Mouse (Mus musculus) brain, embryonic 14.5 days (tissue): ENCODE measurements around the gene Ccnl2. TPM values are rescaled to one million over a fixed set of nuclear protein-coding genes. Genes with fewer than 3 reads are reported as not detected.
A peak's percentile ranks its signal among the peaks of the same experiment; 100 is the strongest.

Experiments
- DNase-seq: peaks from one replicate; pipeline ENCODE4 v3.0.0-alpha.2; 2011; ENCODE audit warnings: low read depth
- CTCF ChIP-seq: fragments of 200-500 bp; IDR thresholded peaks from 2 replicates; pipeline ENCODE4 v1.5.1; 2012; ENCODE audit warnings: inconsistent platforms, mild to moderate bottlenecking, moderate library complexity, borderline replicate concordance; ENCODE audit not compliant: insufficient read depth, insufficient read length; ENCODE audit errors: extremely low read depth
- POLR2A ChIP-seq: fragments of 200-500 bp; IDR thresholded peaks from 2 replicates; pipeline ENCODE4 v1.6.1; 2012; ENCODE audit warnings: mild to moderate bottlenecking, inconsistent platforms, borderline replicate concordance; ENCODE audit not compliant: poor library complexity, insufficient read depth, insufficient read length, severe bottlenecking; ENCODE audit errors: extremely low read depth
- polyA plus RNA-seq: library from polyadenylated mRNA; depleted of rRNA; stranded (reverse); fragments of >200 nt; gene quantifications from 2 replicates; pipeline ENCODE4 v1.2.3, GENCODE M21; 2012

Ccnl2 gene
- polyA plus RNA-seq, 1 experiment = 161 TPM

DNA sequence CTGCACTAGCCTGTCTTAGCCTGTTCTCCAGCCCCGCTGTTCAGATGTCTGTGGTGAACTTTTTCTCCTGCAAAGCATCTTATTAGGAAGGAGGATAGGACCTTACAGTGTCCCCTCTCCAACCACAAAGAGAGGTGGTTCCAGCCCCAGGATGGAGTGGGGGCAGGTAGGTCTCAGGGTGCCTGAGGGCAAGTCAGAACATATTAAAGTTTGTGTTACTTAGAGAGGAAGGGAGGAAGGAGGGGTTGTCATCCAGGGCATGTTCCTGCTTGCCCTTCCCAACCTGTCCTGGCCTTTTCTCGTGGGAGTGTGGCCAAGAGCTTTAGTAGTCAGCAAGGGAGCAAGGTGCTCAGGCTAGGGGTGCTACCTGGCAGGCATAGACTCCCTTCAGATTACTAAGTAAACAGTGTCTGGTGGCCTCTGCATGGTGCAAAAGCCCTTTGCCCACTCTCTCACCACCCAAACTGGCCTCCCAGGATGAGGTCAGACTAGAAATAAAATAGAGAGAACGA lies 21.6 kb upstream of the Ccnl2 start:
- TF ChIP-seq CTCF (no peak), POLR2A (no peak)
- no peak for DNase-seq

DNA sequence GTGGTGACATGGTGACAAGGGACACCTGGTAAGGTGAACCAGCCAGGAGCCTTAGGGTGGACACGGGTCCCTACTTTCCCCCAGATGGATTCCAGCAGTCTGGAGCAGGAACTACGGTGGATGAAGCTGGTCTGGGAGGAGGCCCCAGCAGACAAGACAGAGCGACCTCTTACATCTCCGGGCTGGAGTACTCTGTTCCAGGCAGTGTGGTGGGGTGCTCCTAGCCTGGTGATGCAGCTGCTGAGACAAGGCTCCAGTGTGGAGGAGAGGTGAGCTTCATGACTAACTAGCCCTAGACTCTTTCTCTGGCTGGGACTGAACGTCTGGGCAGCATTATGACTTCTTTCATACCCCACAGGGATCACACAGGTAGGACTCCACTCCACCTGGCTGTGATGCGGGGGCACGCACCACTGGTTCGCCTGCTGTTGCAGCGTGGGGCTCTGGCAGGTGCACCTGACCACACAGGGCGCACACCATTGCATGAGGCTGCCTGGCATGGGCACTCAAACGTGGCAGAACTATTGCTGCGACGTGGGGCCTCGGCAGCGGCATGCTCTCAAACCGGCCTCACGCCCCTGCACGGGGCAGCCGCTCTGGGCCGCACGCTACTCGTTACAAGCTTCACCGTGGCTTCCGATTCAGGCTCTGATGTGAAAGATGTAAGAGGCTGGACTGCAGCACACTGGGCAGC lies 20.9 kb upstream of the Ccnl2 start:
- TF ChIP-seq CTCF (no peak), POLR2A (no peak)

DNA sequence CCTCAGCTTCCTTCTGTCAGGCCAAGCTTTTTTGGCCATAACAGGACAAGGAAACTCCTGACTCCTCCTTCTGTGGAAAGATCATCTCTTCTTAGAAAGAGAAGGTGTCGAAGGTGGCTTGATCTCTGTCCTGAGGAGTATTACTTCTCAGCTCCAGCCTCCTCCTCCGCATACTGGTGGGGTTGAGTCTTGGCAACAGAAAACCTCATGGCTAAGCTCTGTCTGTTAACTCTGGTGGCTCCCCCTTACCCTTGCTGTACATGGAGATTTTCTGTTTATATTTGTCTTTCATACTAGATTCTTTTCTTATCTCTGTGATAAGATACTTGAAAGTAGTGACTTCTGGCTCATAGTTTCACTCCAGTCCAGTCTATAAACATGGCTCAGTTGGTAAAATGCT lies 18.6 kb upstream of the Ccnl2 start:
- no peak for TF ChIP-seq POLR2A
- no peak for TF ChIP-seq CTCF
- no peak for DNase-seq

More for the DNA sequence above, 20.9 kb upstream of the Ccnl2 start:
- no peak for DNase-seq

DNA sequence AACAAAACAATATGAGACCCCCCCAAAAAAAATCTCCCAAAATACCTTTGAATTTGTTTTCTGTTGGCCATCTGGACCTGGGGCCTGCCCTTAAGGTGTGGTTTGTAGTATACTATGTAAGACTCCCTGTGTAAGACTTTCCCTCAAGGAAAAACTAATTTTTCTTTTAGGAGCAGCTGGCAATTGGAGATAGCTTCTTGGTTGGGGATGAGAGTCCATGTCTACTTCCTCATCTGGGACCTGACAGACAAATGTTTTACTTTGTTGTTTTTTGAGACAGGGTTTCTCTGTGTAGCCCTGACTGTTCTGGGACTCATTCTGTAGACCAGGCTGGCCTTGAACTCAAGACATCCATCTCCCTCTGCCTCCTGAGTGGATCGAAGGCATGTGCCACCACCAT lies 10.2 kb upstream of the Ccnl2 start:
- TF ChIP-seq CTCF = no peak
- TF ChIP-seq POLR2A = no peak
- DNase-seq = no peak

DNA sequence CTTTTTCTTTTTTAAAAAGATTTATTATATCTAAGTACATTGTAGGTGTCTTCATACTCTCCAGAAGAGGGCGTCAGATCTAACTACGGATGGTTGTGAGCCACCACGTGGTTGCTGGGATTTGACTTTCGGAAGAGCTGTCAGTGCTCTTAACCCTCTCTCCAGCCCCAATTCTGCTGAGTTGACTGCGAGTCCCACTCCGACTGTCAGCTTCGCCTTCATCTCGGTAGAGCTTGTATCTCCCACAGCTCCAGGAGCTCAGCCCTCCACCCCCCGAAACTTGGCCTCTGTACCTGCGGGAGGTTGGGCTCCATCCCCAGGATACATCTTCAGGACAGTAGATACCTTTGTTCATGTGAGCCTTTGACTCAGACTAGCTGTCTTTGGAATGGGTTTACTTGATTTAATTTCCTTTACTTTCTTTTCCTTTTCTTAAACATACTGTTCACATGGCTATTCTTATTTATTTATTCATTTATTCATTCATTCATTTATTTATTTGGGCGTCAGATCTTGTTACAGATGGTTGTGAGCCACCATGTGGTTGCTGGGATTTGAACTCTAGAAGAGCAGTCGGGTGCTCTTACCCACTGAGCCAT lies 9.4 kb upstream of the Ccnl2 start, which contains the start of gene Mrpl20:
Gene Mrpl20, plus strand, starts transcription at position 138 of the 599 bp plus-strand sequence.
- DNase-seq = peak; percentile 27

DNA sequence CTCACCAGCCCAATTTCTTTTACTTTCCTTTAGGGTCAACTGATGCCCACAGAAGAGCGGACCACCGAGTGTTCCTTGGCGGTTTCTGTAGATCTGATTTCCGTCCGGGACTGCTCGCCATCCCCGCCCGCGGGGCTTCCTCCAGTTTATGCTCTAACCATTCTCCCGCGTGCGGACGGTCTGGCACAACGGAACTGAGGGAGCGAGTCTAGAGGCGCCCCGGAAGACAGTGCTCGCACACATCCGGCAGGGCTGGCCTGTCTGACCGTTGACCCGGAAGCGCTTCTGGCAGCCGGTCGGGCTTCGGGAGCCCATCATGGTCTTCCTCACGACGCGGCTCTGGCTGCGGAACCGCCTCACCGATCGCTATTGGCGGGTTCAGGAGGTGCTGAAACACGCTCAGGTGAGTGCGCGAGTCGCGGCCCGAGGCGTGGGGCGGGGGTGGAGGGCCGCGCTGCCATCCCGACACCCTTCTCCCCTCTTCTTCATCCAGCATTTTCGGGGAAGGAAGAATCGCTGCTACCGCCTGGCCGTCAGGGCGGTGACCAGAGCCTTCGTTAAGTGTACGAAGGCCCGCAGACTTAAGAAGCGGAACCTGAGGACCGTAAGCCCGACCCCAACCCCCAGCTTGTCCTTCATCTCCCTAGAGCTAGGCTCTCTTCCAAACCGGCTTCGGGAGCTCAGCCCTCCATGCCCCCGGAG lies 8.8 kb upstream of the Ccnl2 start:
- DNase-seq = peak; percentile 98
- TF ChIP-seq POLR2A (peak; percentile 76; the same call in 1 of the 2 replicates), CTCF (no peak)

More for the DNA sequence above, 9.4 kb upstream of the Ccnl2 start, which contains the start of gene Mrpl20:
- TF ChIP-seq CTCF = no peak
- TF ChIP-seq POLR2A = no peak

DNA sequence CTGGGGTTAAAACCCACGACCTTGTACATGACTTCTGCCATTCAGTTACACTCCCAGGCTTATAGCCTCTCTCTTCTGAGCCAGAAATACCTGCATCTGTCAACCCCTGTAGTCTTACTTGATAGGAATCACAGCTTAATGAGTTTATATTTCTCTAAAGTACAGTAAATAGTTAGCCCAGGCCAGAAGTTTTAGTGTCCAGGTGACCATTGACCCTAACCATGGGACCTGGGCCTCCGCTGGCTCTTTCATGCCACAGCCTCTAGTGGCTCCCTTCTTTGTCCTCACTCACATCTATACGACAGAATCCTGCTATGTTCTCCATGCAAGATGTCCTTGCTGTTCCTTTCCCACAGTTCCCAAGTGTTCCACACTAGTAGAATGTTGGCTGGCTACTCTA lies 4.4 kb upstream of the Ccnl2 start:
- TF ChIP-seq CTCF (no peak), POLR2A (no peak)
- no peak for DNase-seq

DNA sequence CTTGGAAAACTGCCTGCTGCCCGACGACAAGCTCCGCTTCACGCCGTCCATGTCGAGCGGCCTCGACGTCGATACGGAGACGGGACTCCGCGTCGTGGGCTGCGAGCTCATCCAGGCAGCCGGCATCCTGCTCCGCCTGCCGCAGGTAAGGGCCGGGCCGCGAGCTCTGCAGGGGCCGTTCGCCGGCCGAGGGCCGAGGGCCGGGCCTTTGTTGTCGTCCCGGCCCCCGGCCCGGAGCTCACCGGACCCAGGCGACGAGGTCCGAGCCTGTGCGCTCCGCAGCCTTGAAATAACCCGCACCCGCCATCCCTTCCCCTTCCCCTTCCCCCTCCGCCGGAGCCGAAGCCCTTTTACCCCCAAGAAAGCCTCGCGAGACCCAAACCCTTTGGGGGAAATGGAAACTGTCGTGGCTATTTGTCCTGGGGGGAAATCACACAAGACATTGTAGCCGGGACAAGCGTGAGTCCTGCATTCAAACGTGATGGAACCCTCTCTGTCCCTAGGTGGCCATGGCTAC lies 434 bp downstream of the Ccnl2 start:
- no peak for TF ChIP-seq CTCF
- no peak for TF ChIP-seq POLR2A
- DNase-seq = peak; percentile 41

DNA sequence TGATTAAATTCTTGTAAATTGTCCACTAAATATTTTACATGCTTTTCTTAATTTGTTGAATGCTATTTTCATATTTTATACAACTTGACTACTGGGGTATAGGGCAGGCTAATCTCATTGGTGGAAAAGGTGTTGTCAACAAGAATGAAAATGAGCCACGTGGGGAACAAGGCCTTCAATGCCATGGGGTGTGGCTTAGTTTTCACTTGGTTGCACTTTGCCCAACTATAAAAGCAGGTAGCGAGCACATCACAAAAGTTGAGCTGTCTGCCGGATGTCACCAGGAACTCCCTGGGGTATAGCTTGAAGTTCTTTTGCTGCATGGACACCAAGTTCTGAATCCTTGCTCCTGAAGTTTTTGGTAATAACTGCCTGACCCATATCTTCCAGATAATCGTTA lies 5.2 kb downstream of the Ccnl2 start:
- TF ChIP-seq CTCF = no peak
- TF ChIP-seq POLR2A = no peak

DNA sequence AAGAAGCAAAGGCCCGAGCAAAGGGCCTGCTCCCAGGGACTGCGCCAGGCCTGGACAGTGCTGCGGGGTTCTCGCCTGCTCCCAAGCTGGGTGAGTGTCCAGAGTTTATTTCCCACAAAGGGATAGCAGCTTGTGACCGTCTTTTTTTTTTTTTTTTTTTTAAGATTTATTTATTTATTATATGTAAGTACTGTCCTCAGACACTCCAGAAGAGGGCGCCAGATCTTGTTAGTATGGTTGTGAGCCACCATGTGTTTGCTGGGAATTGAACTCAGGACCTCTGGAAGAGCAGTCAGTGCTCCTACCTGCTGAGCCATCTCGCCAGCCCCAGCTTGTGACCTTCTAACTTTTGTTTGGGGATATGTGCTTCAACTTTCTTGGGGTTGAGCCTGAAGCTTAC lies 8.7 kb downstream of the Ccnl2 start:
- DNase-seq = peak; percentile 36
- TF ChIP-seq POLR2A = no peak
- TF ChIP-seq CTCF = no peak

More for the DNA sequence above, 5.2 kb downstream of the Ccnl2 start:
- no peak for DNase-seq

DNA sequence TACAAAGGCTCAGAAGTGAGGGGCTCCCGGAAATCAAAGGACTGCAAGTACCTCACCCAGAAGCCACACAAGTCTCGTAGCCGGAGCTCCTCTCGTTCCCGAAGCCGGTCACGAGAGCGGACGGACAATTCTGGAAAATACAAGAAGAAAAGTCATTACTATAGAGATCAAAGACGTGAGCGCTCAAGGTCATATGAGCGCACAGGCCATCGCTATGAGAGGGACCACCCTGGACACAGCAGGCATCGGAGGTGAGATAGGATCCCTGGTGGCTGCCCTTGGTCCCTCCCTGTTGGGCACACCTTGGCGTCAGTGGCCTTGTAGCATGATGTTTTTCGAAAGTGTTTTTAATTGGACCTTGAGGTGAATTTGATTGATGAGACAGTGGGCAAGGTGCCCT lies 11.2 kb downstream of the Ccnl2 start:
- DNase-seq = no peak
- no peak for TF ChIP-seq CTCF
- no peak for TF ChIP-seq POLR2A

DNA sequence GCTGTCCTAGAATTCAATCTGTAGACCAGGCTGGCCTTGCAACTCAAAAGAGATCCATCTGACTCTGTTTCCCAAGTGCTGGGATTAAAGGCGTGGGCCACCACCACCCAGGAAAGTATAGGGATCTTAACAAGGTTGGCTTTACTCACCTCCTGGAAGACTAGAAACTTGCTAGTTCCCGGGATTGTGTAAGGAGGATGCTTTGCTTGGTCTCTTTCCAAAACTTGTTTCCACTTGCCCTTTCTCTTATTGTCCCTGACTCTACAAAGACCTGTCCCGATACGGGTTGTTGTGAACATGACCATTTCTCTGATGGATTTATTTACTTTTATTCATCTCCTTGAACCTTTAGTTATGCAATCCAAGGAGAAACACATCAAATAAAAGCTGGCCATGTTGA lies 17.6 kb downstream of the Ccnl2 start:
- TF ChIP-seq CTCF (no peak), POLR2A (no peak)
- no peak for DNase-seq

DNA sequence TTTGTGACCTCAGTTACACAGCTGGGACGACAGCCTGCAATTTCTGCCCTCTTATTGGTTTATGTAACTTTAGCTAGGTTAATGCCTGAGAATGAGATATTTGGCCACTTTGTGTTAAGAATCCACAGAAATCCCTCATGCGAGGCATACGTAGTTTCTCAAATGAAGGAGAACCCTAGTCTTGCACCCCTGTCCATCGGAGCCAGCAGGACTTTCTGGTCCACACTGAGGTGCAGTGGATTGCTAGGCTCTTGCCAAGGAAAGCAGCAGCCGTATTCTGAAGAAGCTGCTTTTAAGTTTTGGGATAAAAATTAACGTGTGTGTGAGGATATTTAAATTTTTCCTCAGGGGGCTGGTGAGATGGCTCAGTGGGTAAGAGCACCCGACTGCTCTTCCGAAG lies 18.3 kb downstream of the Ccnl2 start:
- TF ChIP-seq POLR2A (no peak), CTCF (no peak)
- DNase-seq = no peak
